Mouse (Mus musculus) heart, embryonic 11.5 days (tissue): Measurements from ENCODE around the gene Hoxa6. TPM values are rescaled to one million over a fixed set of nuclear protein-coding genes. Genes with fewer than 3 reads are reported as not detected.

Experiments
- ATAC-seq: fragments of 200-750 bp; cut with Nextera tagmentation; replicated peaks from 2 replicates; pipeline ENCODE4 v1.8.0; 2017; ENCODE audit warnings: moderate library complexity; ENCODE audit not compliant: insufficient number of reproducible peaks, low FRiP score, low TSS enrichment
- H3K27ac ChIP-seq: fragments of 300-500 bp; sonication (generic); 2 replicates; pipeline ENCODE4 v1.5.1; 2014; ENCODE audit warnings: mild to moderate bottlenecking, low read depth, low read length
- H3K27me3 ChIP-seq: fragments of 300-500 bp; sonication (generic); 2 replicates; pipeline ENCODE4 v1.6.1; 2014; ENCODE audit warnings: mild to moderate bottlenecking, low read length, mixed read lengths; ENCODE audit not compliant: control insufficient read depth, insufficient read depth
- H3K36me3 ChIP-seq: fragments of 300-500 bp; sonication (generic); 2 replicates; pipeline ENCODE4 v1.6.1; 2014; ENCODE audit warnings: mild to moderate bottlenecking, low read length, moderate library complexity, mixed read lengths; ENCODE audit not compliant: control insufficient read depth, insufficient read depth
- H3K4me1 ChIP-seq: fragments of 300-500 bp; sonication (generic); 2 replicates; pipeline ENCODE4 v1.6.1; 2014; ENCODE audit warnings: low read length; ENCODE audit not compliant: control insufficient read depth, insufficient read depth
- H3K4me2 ChIP-seq: fragments of 300-500 bp; sonication (generic); 2 replicates; pipeline ENCODE4 v1.6.1; 2014; ENCODE audit warnings: mild to moderate bottlenecking, moderate library complexity
- H3K4me3 ChIP-seq: fragments of 300-500 bp; sonication (generic); 2 replicates; pipeline ENCODE4 v1.5.1; 2014; ENCODE audit warnings: low read depth, low read length
- H3K9ac ChIP-seq: fragments of 300-500 bp; sonication (generic); 2 replicates; pipeline ENCODE4 v1.6.1; 2014; ENCODE audit warnings: mild to moderate bottlenecking, low read depth, low read length, moderate library complexity
- H3K9me3 ChIP-seq: fragments of 300-500 bp; sonication (generic); replicated peaks from 2 replicates; pipeline ENCODE4 v1.6.1; 2016; ENCODE audit warnings: low read length; ENCODE audit not compliant: control insufficient read depth
- WGBS: fragments of 180-500 bp; shearing (Covaris S2); extraction: QIAGEN DNeasy Blood & Tissue Kit; methylation state at CpG from one replicate; pipeline ENCODE4 v1.1.7; 2014; ENCODE audit not compliant: insufficient replicate concordance; 5-methylcytosine and 5-hydroxymethylcytosine counted together
- polyA plus RNA-seq: library from polyadenylated mRNA; unstranded; fragments of >200 nt; fragmentation: Nextera tagmentation; extraction: Ambion mirVana; gene quantifications from 2 replicates; pipeline ENCODE4 v1.2.1, GENCODE M21; 2014

Gene Hoxa6
- polyA plus RNA-seq, 1 experiment from 2014 or later: not detected

GRCm38 (mm10) chr6:52249415-52249738 is 40.9 kb upstream of the Hoxa6 start:
- H3K27ac ChIP-seq: no peak overlapping the region
- no peak for ATAC-seq
- H3K4me3 ChIP-seq: 0 out of 2 replicates have a peak overlapping the region, but pooled peaks have one; percentile 4
- H3K36me3 ChIP-seq: no peaks in the 10 kb centered on the region
- H3K9me3 ChIP-seq: no peaks in the 10 kb centered on the region
- peaks cover 95% of the 10 kb centered on the region for H3K27me3 ChIP-seq
- H3K4me2 ChIP-seq: no peak overlapping the region; the same call in 1 of the 2 replicates
- WGBS: 2% methylated on average over 16 of the region's 16 CpGs
- H3K4me1 ChIP-seq: peaks cover 5% of the 10 kb centered on the region; the same call in 1 of the 2 replicates
- no peak overlapping the region for H3K9ac ChIP-seq

- H3K4me1 ChIP-seq: peaks cover 5% of the 10 kb centered on the region; the same call in 1 of the 2 replicates
- no peak overlapping the region; the same call in 1 of the 2 replicates for H3K4me2 ChIP-seq
- H3K36me3 ChIP-seq: no peaks in the 10 kb centered on the region
- no peak overlapping the region for H3K9ac ChIP-seq
- WGBS: under 1% methylated on average over 27 of the region's 27 CpGs
- no peaks in the 10 kb centered on the region for H3K9me3 ChIP-seq
- H3K4me3 ChIP-seq: 0 out of 2 replicates have a peak overlapping the region, but pooled peaks have one; percentile 4
- no peak overlapping the region for H3K27ac ChIP-seq
- no peak for ATAC-seq
- H3K27me3 ChIP-seq: peaks cover 96% of the 10 kb centered on the region
Observed at GRCm38 (mm10) chr6:52248638-52249414, 40.3 kb upstream of the Hoxa6 start.

- peaks cover 96% of the 10 kb centered on the region for H3K27me3 ChIP-seq
- H3K9me3 ChIP-seq: no peaks in the 10 kb centered on the region
- H3K27ac ChIP-seq: no peak overlapping the region
- no peak overlapping the region for H3K9ac ChIP-seq
- H3K4me2 ChIP-seq: no peak overlapping the region
- ATAC-seq: no peak
- no peaks in the 10 kb centered on the region for H3K36me3 ChIP-seq
- H3K4me1 ChIP-seq: peaks cover 5% of the 10 kb centered on the region; the same call in 1 of the 2 replicates
- under 1% methylated on average over 23 of the region's 23 CpGs for WGBS
- H3K4me3 ChIP-seq: no peak overlapping the region
Observed at GRCm38 (mm10) chr6:52247766-52248637, 39.5 kb upstream of the Hoxa6 start.

DNA sequence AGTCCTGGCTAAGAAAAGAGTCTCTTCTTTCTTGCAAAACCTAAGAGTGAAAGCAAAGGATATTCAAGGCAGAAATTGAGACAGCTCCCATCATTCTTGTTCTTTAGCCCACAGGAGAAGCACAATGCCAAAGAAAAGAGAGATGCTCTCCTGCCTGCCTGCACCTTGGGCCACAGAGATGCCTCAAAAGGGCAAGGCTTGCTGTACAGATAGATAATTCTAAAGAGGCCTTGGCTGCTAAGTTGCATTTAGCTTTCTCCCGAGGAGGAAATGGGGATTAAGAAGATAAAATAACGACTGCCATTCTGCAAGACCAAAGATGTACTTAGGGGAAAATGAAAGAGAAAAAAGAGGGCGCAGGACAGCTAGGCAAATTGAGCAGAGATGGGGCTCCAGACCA is 38.4 kb upstream of the Hoxa6 start:
- H3K4me2 ChIP-seq: no peak overlapping the region
- ATAC-seq: no peak
- H3K36me3 ChIP-seq: no peaks in the 10 kb centered on the region
- no peaks in the 10 kb centered on the region for H3K9me3 ChIP-seq
- H3K4me3 ChIP-seq: no peak overlapping the region
- 2% methylated on average over 3 of the region's 3 CpGs for WGBS
- H3K27me3 ChIP-seq: peaks cover 96% of the 10 kb centered on the region
- peaks cover 5% of the 10 kb centered on the region; the same call in 1 of the 2 replicates for H3K4me1 ChIP-seq
- no peak overlapping the region for H3K27ac ChIP-seq
- H3K9ac ChIP-seq: no peak overlapping the region

- peaks cover 5% of the 10 kb centered on the region; the same call in 1 of the 2 replicates for H3K4me1 ChIP-seq
- ATAC-seq: no peak
- no peak overlapping the region; the same call in 1 of the 2 replicates for H3K4me2 ChIP-seq
- peaks cover 96% of the 10 kb centered on the region for H3K27me3 ChIP-seq
- no peak overlapping the region for H3K27ac ChIP-seq
- no peak overlapping the region for H3K9ac ChIP-seq
- no peak overlapping the region for H3K4me3 ChIP-seq
- no peaks in the 10 kb centered on the region for H3K36me3 ChIP-seq
- under 1% methylated on average over 26 of the region's 26 CpGs for WGBS
- H3K9me3 ChIP-seq: no peaks in the 10 kb centered on the region
Observed at GRCm38 (mm10) chr6:52246403-52246803, 37.9 kb upstream of the Hoxa6 start.

GRCm38 (mm10) chr6:52245757-52246142 is 37.2 kb upstream of the Hoxa6 start, which contains the start of gene Hoxa11:
TSS of gene Hoxa11 (minus strand) at chr6:52245810.
- ATAC-seq: no peak
- no peaks in the 10 kb centered on the region for H3K9me3 ChIP-seq
- no peaks in the 10 kb centered on the region for H3K36me3 ChIP-seq
- H3K27ac ChIP-seq: no peak within 1 kb of the TSS
- H3K27me3 ChIP-seq: peaks cover 96% of the 10 kb centered on the region
- no peak within 1 kb of the TSS for H3K9ac ChIP-seq
- 1% methylated on average over 20 of the region's 20 CpGs for WGBS
- H3K4me3 ChIP-seq: peak within 1 kb of the TSS; percentile 25
- H3K4me2 ChIP-seq: peak within 1 kb of the TSS; percentile 27
- peaks cover 5% of the 10 kb centered on the region; the same call in 1 of the 2 replicates for H3K4me1 ChIP-seq

GRCm38 (mm10) chr6:52245040-52245756 is 36.7 kb upstream of the Hoxa6 start:
- no peak overlapping the region for H3K9ac ChIP-seq

GRCm38 (mm10) chr6:52244471-52245039 is 36.0 kb upstream of the Hoxa6 start:
- ATAC-seq: no peak
- H3K4me3 ChIP-seq: peak overlapping the region; percentile 25
- no peaks in the 10 kb centered on the region for H3K9me3 ChIP-seq
- no peak overlapping the region for H3K27ac ChIP-seq
- whole genome bisulfite sequencing: 2% methylated on average over 23 of the region's 23 CpGs
- H3K36me3 ChIP-seq: no peaks in the 10 kb centered on the region
- peaks cover 5% of the 10 kb centered on the region; the same call in 1 of the 2 replicates for H3K4me1 ChIP-seq
- H3K4me2 ChIP-seq: peak overlapping the region; percentile 27; the same call in 1 of the 2 replicates
- no peak overlapping the region for H3K9ac ChIP-seq
- peaks cover 97% of the 10 kb centered on the region for H3K27me3 ChIP-seq

More at GRCm38 (mm10) chr6:52245040-52245756, 36.7 kb upstream of the Hoxa6 start:
- Histone ChIP-seq H3K9me3 (no peaks in the 10 kb centered on the region), H3K4me1 (peaks cover 5% of the 10 kb centered on the region; the same call in 1 of the 2 replicates), H3K27me3 (peaks cover 97% of the 10 kb centered on the region), H3K4me3 (peak overlapping the region; percentile 25), H3K27ac (no peak overlapping the region), H3K36me3 (no peaks in the 10 kb centered on the region), H3K4me2 (peak overlapping the region; percentile 27; the same call in 1 of the 2 replicates)
- WGBS: 1% methylated on average over 71 of the region's 71 CpGs
- no peak for ATAC-seq
